Mouse (Mus musculus): ENCODE results near the gene Ptprg. TPM values are rescaled to one million over a fixed set of nuclear protein-coding genes. Genes with fewer than 3 reads are reported as not detected.

Gene Ptprg
- total RNA-seq, 4 experiments from 2014 or later: 67.3 to 90.1 (median 75.5) TPM

GRCm38 (mm10) chr14:11874266-11874665 is 320.9 kb downstream of the Ptprg start:
- DNase-seq (ENCODE audit: low spot score in 2 of 2): no peak

GRCm38 (mm10) chr14:11874960-11875889 is 321.9 kb downstream of the Ptprg start:
- DNase-seq (ENCODE audit: low spot score in 2 of 2): peak in 1 of 2 experiments; percentile 73

- DNase-seq (ENCODE audit: low spot score in 2 of 2): no peak
These were observed 327.8 kb downstream of the Ptprg start for GRCm38 (mm10) chr14:11881082-11881481.

GRCm38 (mm10) chr14:11883142-11883921 is 330.0 kb downstream of the Ptprg start:
- DNase-seq (ENCODE audit: low spot score in 2 of 2): no peak

- no peak for DNase-seq (ENCODE audit: low spot score in 2 of 2)
These were observed 330.7 kb downstream of the Ptprg start for GRCm38 (mm10) chr14:11883995-11884394.

GRCm38 (mm10) chr14:11886417-11886816 is 333.1 kb downstream of the Ptprg start:
- no peak for DNase-seq (ENCODE audit: low spot score in 2 of 2)

- DNase-seq (ENCODE audit: low spot score in 2 of 2): no peak
These were observed 337.6 kb downstream of the Ptprg start for GRCm38 (mm10) chr14:11890890-11891289.

- DNase-seq (ENCODE audit: low spot score in 2 of 2): no peak
These were observed 339.3 kb downstream of the Ptprg start for GRCm38 (mm10) chr14:11892621-11893020.

- DNase-seq (ENCODE audit: low spot score in 2 of 2): peak in 1 of 2 experiments; percentile 54
These were observed 342.2 kb downstream of the Ptprg start for GRCm38 (mm10) chr14:11895486-11895885.

- no peak for DNase-seq (ENCODE audit: low spot score in 2 of 2)
These were observed 349.5 kb downstream of the Ptprg start for GRCm38 (mm10) chr14:11902794-11903193.

- DNase-seq (ENCODE audit: low spot score in 2 of 2): no peak
These were observed 352.9 kb downstream of the Ptprg start for GRCm38 (mm10) chr14:11906130-11906675.

GRCm38 (mm10) chr14:11912253-11912652 is 358.9 kb downstream of the Ptprg start:
- DNase-seq (ENCODE audit: low spot score in 2 of 2): no peak

GRCm38 (mm10) chr14:11917225-11917624 is 363.9 kb downstream of the Ptprg start:
- DNase-seq (ENCODE audit: low spot score in 2 of 2): no peak

- DNase-seq (ENCODE audit: low spot score in 2 of 2): no peak
These were observed 375.2 kb downstream of the Ptprg start for GRCm38 (mm10) chr14:11928545-11928944.

- DNase-seq (ENCODE audit: low spot score in 2 of 2): no peak
These were observed 379.2 kb downstream of the Ptprg start for GRCm38 (mm10) chr14:11932517-11932916.

GRCm38 (mm10) chr14:11934556-11934955 is 381.2 kb downstream of the Ptprg start:
- no peak for DNase-seq (ENCODE audit: low spot score in 2 of 2)

- DNase-seq (ENCODE audit: low spot score in 2 of 2): no peak
These were observed 381.9 kb downstream of the Ptprg start for GRCm38 (mm10) chr14:11935281-11935680.

- DNase-seq (ENCODE audit: low spot score in 2 of 2): no peak
These were observed 382.4 kb downstream of the Ptprg start for GRCm38 (mm10) chr14:11935698-11936097.

- no peak for DNase-seq (ENCODE audit: low spot score in 2 of 2)
These were observed 385.6 kb downstream of the Ptprg start for GRCm38 (mm10) chr14:11938912-11939311.

GRCm38 (mm10) chr14:11941989-11942514 is 388.7 kb downstream of the Ptprg start:
- DNase-seq (ENCODE audit: low spot score in 2 of 2): no peak

- DNase-seq (ENCODE audit: low spot score in 2 of 2): no peak
These were observed 397.0 kb downstream of the Ptprg start for GRCm38 (mm10) chr14:11950379-11950778.
